Mouse (Mus musculus) liver, embryonic 14.5 days (tissue): ENCODE data around the gene Fgfr2.

Experiments used
- CTCF ChIP-seq: IDR thresholded peaks from 2 replicates; pipeline ENCODE4 v1.5.1; 2016; ENCODE audit warnings: antibody characterized with exemption, low read depth, control low read depth
- EP300 ChIP-seq: IDR thresholded peaks from 2 replicates; pipeline ENCODE4 v1.6.1; 2016; ENCODE audit warnings: antibody characterized with exemption, low read depth

- TF ChIP-seq CTCF (peak; percentile 34), EP300 (no peak)
Observed at GRCm38 (mm10) chr7:132884031-132884430, 239.1 kb downstream of the Fgfr2 start.
